Mouse (Mus musculus) embryonic fibroblast, embryonic 13.5 days (primary cell): ENCODE measurements around the gene Cbarp. TPM values are rescaled to one million over a fixed set of nuclear protein-coding genes. Genes with fewer than 3 reads are reported as not detected.

Experiments
- H3K27ac ChIP-seq: 2 replicates; pipeline ENCODE4 v1.5.1; 2012; ENCODE audit warnings: low read length, control low read depth, inconsistent platforms; ENCODE audit not compliant: insufficient read depth
- H3K4me1 ChIP-seq: 2 replicates; pipeline ENCODE4 v1.6.1; 2011; ENCODE audit warnings: low read length; ENCODE audit not compliant: control insufficient read depth, insufficient read depth
- H3K4me3 ChIP-seq: 2 replicates; pipeline ENCODE4 v1.5.1; 2011; ENCODE audit warnings: mild to moderate bottlenecking, control low read depth, low read length; ENCODE audit not compliant: insufficient read depth
- CTCF ChIP-seq: IDR thresholded peaks from 2 replicates; pipeline ENCODE4 v1.5.1; 2011; ENCODE audit warnings: mild to moderate bottlenecking, control low read depth, low read length, moderate library complexity, borderline replicate concordance; ENCODE audit not compliant: insufficient read depth
- POLR2A ChIP-seq: IDR thresholded peaks from 2 replicates; pipeline ENCODE4 v1.6.1; 2011; ENCODE audit warnings: low read depth, mild to moderate bottlenecking, control low read depth, low read length, moderate library complexity
- polyA plus RNA-seq: library from polyadenylated mRNA; stranded (reverse); fragments of >200 nt; gene quantifications from 2 replicates; pipeline ENCODE4 v1.2.4, GENCODE M21; 2011; ENCODE audit warnings: low read depth; ENCODE audit not compliant: missing spikeins, insufficient read length

Gene Cbarp
- polyA plus RNA-seq, 1 experiment = 28.4 TPM

DNA sequence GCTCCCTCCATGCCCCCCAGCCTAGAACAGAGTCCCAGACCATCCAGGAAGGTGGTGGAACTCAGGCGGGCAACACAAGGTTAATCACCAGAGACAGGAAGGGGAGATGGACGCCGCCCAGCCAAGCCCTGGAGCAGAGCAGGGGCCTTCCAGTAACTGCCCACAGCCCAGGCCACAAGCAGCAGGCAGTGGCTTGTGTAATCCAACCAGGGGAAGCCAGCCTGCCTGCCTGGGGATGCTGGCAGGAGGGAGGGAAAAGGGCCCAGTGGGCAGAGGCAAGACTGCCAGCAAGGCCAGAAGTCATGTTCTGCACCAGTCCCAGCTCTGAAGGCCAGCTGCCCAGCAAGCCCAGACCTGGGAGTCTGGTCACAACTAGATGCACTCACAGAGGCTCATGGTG lies 53.8 kb downstream of the Cbarp start:
- Histone ChIP-seq H3K4me3 (no peak overlapping the region), H3K4me1 (peaks cover 9% of the 10 kb centered on the region), H3K27ac (no peak overlapping the region)
- no peak for TF ChIP-seq CTCF
- no peak for TF ChIP-seq POLR2A

DNA sequence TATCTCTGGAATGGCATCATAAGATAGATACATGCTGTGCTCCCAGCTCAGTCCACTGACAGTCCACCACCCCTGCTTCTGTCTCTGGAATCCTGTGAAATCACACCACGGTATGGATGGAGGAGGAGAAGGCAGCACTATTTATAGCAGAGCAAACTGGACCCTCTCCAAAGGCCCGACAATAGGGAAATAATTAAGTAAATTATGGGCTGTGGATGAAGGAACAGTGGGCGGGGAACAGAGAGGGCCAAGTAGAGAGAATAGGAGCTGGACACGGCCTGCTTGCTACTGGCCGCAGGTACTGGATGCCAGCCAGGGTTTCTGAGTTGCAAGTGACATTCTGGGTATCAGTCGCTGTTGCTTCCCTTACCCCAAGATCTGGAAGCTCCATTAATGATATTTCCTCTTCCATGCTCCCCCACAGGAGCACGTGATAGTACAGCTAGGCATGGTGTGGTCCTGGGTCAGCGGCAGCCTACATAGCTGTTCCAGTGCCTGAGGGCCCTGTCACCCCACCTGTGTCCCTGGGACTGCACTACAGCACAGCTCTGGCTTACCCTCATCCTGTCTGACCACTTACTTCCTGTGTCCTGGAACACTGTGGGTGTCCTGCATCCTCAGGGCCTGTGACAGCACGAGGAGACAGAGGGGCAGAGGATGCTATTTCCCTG lies 55.7 kb downstream of the Cbarp start:
- TF ChIP-seq POLR2A = 0 out of 2 replicates have a peak, but pooled peaks have one; percentile 16
- no peak for TF ChIP-seq CTCF
- H3K4me1 ChIP-seq = peaks cover 13% of the 10 kb centered on the region
- peak overlapping the region; percentile 81 for H3K27ac ChIP-seq
- no peak overlapping the region for H3K4me3 ChIP-seq

DNA sequence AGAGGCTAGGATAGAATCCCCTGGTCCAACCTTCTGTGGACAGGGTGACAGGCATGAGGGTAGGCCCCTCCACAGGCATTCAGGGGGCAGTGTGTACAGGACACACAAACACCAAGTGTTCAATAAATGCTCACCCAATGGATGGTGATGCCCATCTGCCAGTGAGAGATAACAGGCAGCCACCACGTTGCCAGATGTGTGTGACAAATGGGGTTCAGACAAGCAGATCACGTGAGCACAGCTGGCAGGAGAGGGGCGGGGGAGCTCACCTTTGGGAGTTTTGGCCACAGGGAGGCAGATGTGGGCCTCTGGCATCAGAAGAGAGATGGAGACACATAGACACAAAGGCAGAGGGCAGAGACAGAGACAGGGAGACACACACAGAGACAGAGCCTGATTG lies 59.6 kb downstream of the Cbarp start:
- no peak overlapping the region for H3K27ac ChIP-seq
- no peak for TF ChIP-seq POLR2A
- TF ChIP-seq CTCF = no peak
- H3K4me1 ChIP-seq = peaks cover 16% of the 10 kb centered on the region
- no peak overlapping the region for H3K4me3 ChIP-seq

Other genes with a start within 250 kb of the Cbarp start
- not detected in 2 replicates for gene Cfd, start 250.0 kb downstream of the Cbarp start, polyA plus RNA-seq
- 15.2 and 16.1 TPM in 2 replicates for gene Med16, start 231.9 kb downstream of the Cbarp start, polyA plus RNA-seq
- not detected in 2 replicates for gene Gm26602, start 230.0 kb downstream of the Cbarp start, polyA plus RNA-seq
- gene Kiss1r, start 223.9 kb downstream of the Cbarp start, polyA plus RNA-seq = 0.44 TPM in 1 of 2 replicates, not detected in the other
- gene R3hdm4, start 219.6 kb downstream of the Cbarp start, polyA plus RNA-seq = 66.3 and 86.3 TPM in 2 replicates
- 5.2 and 6.0 TPM in 2 replicates for gene Arid3a, start 213.8 kb downstream of the Cbarp start, polyA plus RNA-seq
- gene Wdr18, start 180.7 kb downstream of the Cbarp start, polyA plus RNA-seq = 29.2 and 29.3 TPM in 2 replicates
- gene Grin3b, start 170.1 kb downstream of the Cbarp start, polyA plus RNA-seq = 0.15 and 0.16 TPM in 2 replicates
- 73.4 and 78.1 TPM in 2 replicates for gene Tmem259, start 156.5 kb downstream of the Cbarp start, polyA plus RNA-seq
- gene Cnn2, start 152.3 kb downstream of the Cbarp start, polyA plus RNA-seq = 642 and 721 TPM in 2 replicates
- gene Abca7, start 144.3 kb downstream of the Cbarp start, polyA plus RNA-seq = 3.5 and 4.0 TPM in 2 replicates
- gene Arhgap45, start 124.2 kb downstream of the Cbarp start, polyA plus RNA-seq = 1.7 and 3.1 TPM in 2 replicates
- gene Polr2e, start 101.0 kb downstream of the Cbarp start, polyA plus RNA-seq = 46.3 and 61.0 TPM in 2 replicates
- 214 and 217 TPM in 2 replicates for gene Gpx4, start 93.7 kb downstream of the Cbarp start, polyA plus RNA-seq
- gene Sbno2, start 35.3 kb downstream of the Cbarp start, polyA plus RNA-seq = 50.7 and 53.5 TPM in 2 replicates
- 80.8 and 91.7 TPM in 2 replicates for gene Stk11, start 25.0 kb downstream of the Cbarp start, polyA plus RNA-seq
- 202 and 250 TPM in 2 replicates for gene Atp5d, start 2.2 kb downstream of the Cbarp start, polyA plus RNA-seq
- gene Midn, start 7.4 kb upstream of the Cbarp start, polyA plus RNA-seq = 101 TPM in 2 replicates
- gene Cirbp, start 25.1 kb upstream of the Cbarp start, polyA plus RNA-seq = 29.2 and 50.2 TPM in 2 replicates
- gene 1600002K03Rik, start 32.1 kb upstream of the Cbarp start, polyA plus RNA-seq = 8.4 and 12.2 TPM in 2 replicates
- gene Efna2, start 38.6 kb upstream of the Cbarp start, polyA plus RNA-seq = 5.2 and 8.3 TPM in 2 replicates
- 24.0 and 29.1 TPM in 2 replicates for gene Mum1, start 85.6 kb upstream of the Cbarp start, polyA plus RNA-seq
- gene Ndufs7, start 108.3 kb upstream of the Cbarp start, polyA plus RNA-seq = 65.5 and 65.7 TPM in 2 replicates
- gene Gamt, start 120.2 kb upstream of the Cbarp start, polyA plus RNA-seq = 19.9 and 21.9 TPM in 2 replicates
- gene Dazap1, start 120.7 kb upstream of the Cbarp start, polyA plus RNA-seq = 117 and 142 TPM in 2 replicates
- 2,340 and 2,493 TPM in 2 replicates for gene Rps15, start 151.6 kb upstream of the Cbarp start, polyA plus RNA-seq
- gene Apc2, start 155.1 kb upstream of the Cbarp start, polyA plus RNA-seq = 2.5 and 3.7 TPM in 2 replicates
- 16.4 and 18.6 TPM in 2 replicates for gene 2310011J03Rik, start 179.7 kb upstream of the Cbarp start, polyA plus RNA-seq
- 0.42 and 0.81 TPM in 2 replicates for gene Pcsk4, start 188.7 kb upstream of the Cbarp start, polyA plus RNA-seq
- 1.5 and 1.7 TPM in 2 replicates for gene Reep6, start 189.1 kb upstream of the Cbarp start, polyA plus RNA-seq
- 22.9 and 30.1 TPM in 2 replicates for gene Adamtsl5, start 207.6 kb upstream of the Cbarp start, polyA plus RNA-seq
- not detected in 2 replicates for gene Plk5, start 215.6 kb upstream of the Cbarp start, polyA plus RNA-seq
- 39.1 and 40.4 TPM in 2 replicates for gene Mex3d, start 246.8 kb upstream of the Cbarp start, polyA plus RNA-seq